Mouse (Mus musculus): Measurements from ENCODE around the gene Banf1. TPM values are rescaled to one million over a fixed set of nuclear protein-coding genes. Genes with fewer than 3 reads are reported as not detected.
"Not testable (repeated sequence)": the region's sequence is repeated elsewhere in the genome, so short reads cannot be mapped to it uniquely, and the experiment has no call there.

The Banf1 gene
- 15.2 and 17.9 TPM in 2 replicates for total RNA-seq (2017)

GRCm38 (mm10) chr19:5367053-5367359, at the start of gene Banf1:
TSS of gene Banf1 (minus strand) at chr19:5367168.
- ATAC-seq (ENCODE audit: extremely low read depth, insufficient number of reproducible peaks, low FRiP score, poor library complexity, severe bottlenecking): no peak

- no peak for ATAC-seq (ENCODE audit: extremely low read depth, insufficient number of reproducible peaks, low FRiP score, poor library complexity, severe bottlenecking)
These were observed 47.6 kb upstream of the Banf1 start for GRCm38 (mm10) chr19:5414534-5414957.

- ATAC-seq (ENCODE audit: extremely low read depth, insufficient number of reproducible peaks, low FRiP score, poor library complexity, severe bottlenecking): no peak
These were observed 46.9 kb upstream of the Banf1 start for GRCm38 (mm10) chr19:5413840-5414239.

GRCm38 (mm10) chr19:5411961-5412360, 45.0 kb upstream of the Banf1 start:
- ATAC-seq (ENCODE audit: extremely low read depth, insufficient number of reproducible peaks, low FRiP score, poor library complexity, severe bottlenecking): no peak

- no peak for ATAC-seq (ENCODE audit: extremely low read depth, insufficient number of reproducible peaks, low FRiP score, poor library complexity, severe bottlenecking)
These were observed 43.7 kb upstream of the Banf1 start for GRCm38 (mm10) chr19:5410641-5411040.

- ATAC-seq (ENCODE audit: extremely low read depth, insufficient number of reproducible peaks, low FRiP score, poor library complexity, severe bottlenecking): no peak
These were observed 42.1 kb upstream of the Banf1 start for GRCm38 (mm10) chr19:5409068-5409467.

- peak; percentile 35 for ATAC-seq (ENCODE audit: extremely low read depth, insufficient number of reproducible peaks, low FRiP score, poor library complexity, severe bottlenecking)
These were observed 41.4 kb upstream of the Banf1 start for GRCm38 (mm10) chr19:5408057-5409001.

GRCm38 (mm10) chr19:5407133-5407532, 40.2 kb upstream of the Banf1 start:
- peak; percentile 67; the same call in 1 of the 2 replicates for ATAC-seq (ENCODE audit: extremely low read depth, insufficient number of reproducible peaks, low FRiP score, poor library complexity, severe bottlenecking)

- ATAC-seq (ENCODE audit: extremely low read depth, insufficient number of reproducible peaks, low FRiP score, poor library complexity, severe bottlenecking): 0 out of 2 replicates have a peak, but pooled peaks have one; percentile 40
These were observed 39.7 kb upstream of the Banf1 start for GRCm38 (mm10) chr19:5406531-5407126.

- 0 out of 2 replicates have a peak, but pooled peaks have one; percentile 14 for ATAC-seq (ENCODE audit: extremely low read depth, insufficient number of reproducible peaks, low FRiP score, poor library complexity, severe bottlenecking)
These were observed 39.0 kb upstream of the Banf1 start for GRCm38 (mm10) chr19:5405924-5406323.

GRCm38 (mm10) chr19:5402293-5402692, 35.3 kb upstream of the Banf1 start, which contains the start of gene Tsga10ip:
TSS of gene Tsga10ip (minus strand) at chr19:5402526.
- no peak for ATAC-seq (ENCODE audit: extremely low read depth, insufficient number of reproducible peaks, low FRiP score, poor library complexity, severe bottlenecking)

- not testable (repeated sequence) for ATAC-seq (ENCODE audit: extremely low read depth, insufficient number of reproducible peaks, low FRiP score, poor library complexity, severe bottlenecking)
These were observed 34.1 kb upstream of the Banf1 start for GRCm38 (mm10) chr19:5401073-5401472.

- ATAC-seq (ENCODE audit: extremely low read depth, insufficient number of reproducible peaks, low FRiP score, poor library complexity, severe bottlenecking): no peak
These were observed 28.4 kb upstream of the Banf1 start for GRCm38 (mm10) chr19:5395371-5395770.

- no peak for ATAC-seq (ENCODE audit: extremely low read depth, insufficient number of reproducible peaks, low FRiP score, poor library complexity, severe bottlenecking)
These were observed 27.2 kb upstream of the Banf1 start for GRCm38 (mm10) chr19:5394168-5394567.

- no peak for ATAC-seq (ENCODE audit: extremely low read depth, insufficient number of reproducible peaks, low FRiP score, poor library complexity, severe bottlenecking)
These were observed 25.9 kb upstream of the Banf1 start for GRCm38 (mm10) chr19:5392892-5393291.

GRCm38 (mm10) chr19:5390416-5390815, 23.4 kb upstream of the Banf1 start:
- no peak for ATAC-seq (ENCODE audit: extremely low read depth, insufficient number of reproducible peaks, low FRiP score, poor library complexity, severe bottlenecking)

GRCm38 (mm10) chr19:5389647-5390046, 22.7 kb upstream of the Banf1 start:
- ATAC-seq (ENCODE audit: extremely low read depth, insufficient number of reproducible peaks, low FRiP score, poor library complexity, severe bottlenecking): peak; percentile 57

GRCm38 (mm10) chr19:5388588-5389242, 21.7 kb upstream of the Banf1 start, which contains the start of gene Sart1:
TSS of gene Sart1 (minus strand) at chr19:5388703.
- ATAC-seq (ENCODE audit: extremely low read depth, insufficient number of reproducible peaks, low FRiP score, poor library complexity, severe bottlenecking): peak; percentile 86

- no peak for ATAC-seq (ENCODE audit: extremely low read depth, insufficient number of reproducible peaks, low FRiP score, poor library complexity, severe bottlenecking)
These were observed 21.1 kb upstream of the Banf1 start for GRCm38 (mm10) chr19:5388011-5388441.
